Mouse (Mus musculus) cerebellum, adult (tissue): ENCODE data around the gene Mpeg1.

Experiments used
- ATAC-seq: cut with Nextera tagmentation; 2 replicates; pipeline ENCODE4 v1.9.2; 2017; ENCODE audit warnings: mild to moderate bottlenecking, moderate library complexity, mixed read lengths; ENCODE audit not compliant: insufficient number of reproducible peaks, low FRiP score, low TSS enrichment

The Mpeg1 gene

GRCm38 (mm10) chr19:12464674-12465073, 4.1 kb downstream of the Mpeg1 start:
- no peak for ATAC-seq

GRCm38 (mm10) chr19:12465530-12466144, 5.1 kb downstream of the Mpeg1 start:
- ATAC-seq = no peak

GRCm38 (mm10) chr19:12466204-12466603, 5.6 kb downstream of the Mpeg1 start:
- peak; percentile 36; the same call in 1 of the 2 replicates for ATAC-seq

GRCm38 (mm10) chr19:12467436-12467835, 6.9 kb downstream of the Mpeg1 start:
- no peak for ATAC-seq

GRCm38 (mm10) chr19:12471866-12472265, 11.3 kb downstream of the Mpeg1 start:
- no peak for ATAC-seq

- no peak for ATAC-seq
These were observed 11.9 kb downstream of the Mpeg1 start for GRCm38 (mm10) chr19:12472381-12472976.

GRCm38 (mm10) chr19:12473201-12473641, 12.6 kb downstream of the Mpeg1 start:
- no peak for ATAC-seq

GRCm38 (mm10) chr19:12473951-12474350, 13.4 kb downstream of the Mpeg1 start:
- no peak for ATAC-seq

- peak; percentile 90 for ATAC-seq
These were observed 15.0 kb downstream of the Mpeg1 start for GRCm38 (mm10) chr19:12475380-12476250.

GRCm38 (mm10) chr19:12476721-12477270, 16.2 kb downstream of the Mpeg1 start:
- no peak for ATAC-seq

- no peak for ATAC-seq
These were observed 17.8 kb downstream of the Mpeg1 start for GRCm38 (mm10) chr19:12478369-12478768.

- no peak for ATAC-seq
These were observed 23.2 kb downstream of the Mpeg1 start for GRCm38 (mm10) chr19:12483782-12484181.

- ATAC-seq = no peak
These were observed 23.6 kb downstream of the Mpeg1 start for GRCm38 (mm10) chr19:12484210-12484609.

- no peak for ATAC-seq
These were observed 24.6 kb downstream of the Mpeg1 start for GRCm38 (mm10) chr19:12485223-12485622.

- no peak for ATAC-seq
These were observed 25.1 kb downstream of the Mpeg1 start for GRCm38 (mm10) chr19:12485631-12486030.

GRCm38 (mm10) chr19:12486875-12487274, 26.3 kb downstream of the Mpeg1 start:
- ATAC-seq = no peak

GRCm38 (mm10) chr19:12487511-12488204, 27.1 kb downstream of the Mpeg1 start:
- no peak for ATAC-seq

- ATAC-seq = 0 out of 2 replicates have a peak, but pooled peaks have one; percentile 29
These were observed 27.8 kb downstream of the Mpeg1 start for GRCm38 (mm10) chr19:12488205-12488966.

GRCm38 (mm10) chr19:12488969-12489674, 28.5 kb downstream of the Mpeg1 start:
- no peak for ATAC-seq
